Mouse (Mus musculus) heart, postnatal 25 days (tissue): ENCODE measurements around the gene Il25. TPM values are rescaled to one million over a fixed set of nuclear protein-coding genes. Genes with fewer than 3 reads are reported as not detected.

ENCODE experiments used
- DNase-seq: peaks from one replicate; pipeline ENCODE4 v3.0.0; 2022; ENCODE audit warnings: low spot score
- intact Hi-C: fragments of 180-260 bp; cut with DNase I; formaldehyde crosslinking; loops from one replicate; pipeline ENCODE4 v1.15.1; 2025
- total RNA-seq, 2 experiments: library from RNA; stranded (reverse); gene quantifications; 2 replicates each; pipeline ENCODE4 v1.2.3; 2021

The Il25 gene
- total RNA-seq, 2 experiments from 2014 or later: not detected

- intact Hi-C loops: no loop called here
- peak; percentile 61 for DNase-seq
Observed at GRCm38 (mm10) chr14:54925349-54926342, 6.8 kb upstream of the Il25 start, which contains the start of gene Efs. Efs (minus strand) TSS chr14:54926126.

- intact Hi-C loops: no loop called here
- DNase-seq: peak; percentile 60
Observed at GRCm38 (mm10) chr14:54926401-54927158, 5.9 kb upstream of the Il25 start.

GRCm38 (mm10) chr14:54927296-54927695 lies 5.2 kb upstream of the Il25 start:
- intact Hi-C loops: no loop called here
- no peak for DNase-seq

DNA sequence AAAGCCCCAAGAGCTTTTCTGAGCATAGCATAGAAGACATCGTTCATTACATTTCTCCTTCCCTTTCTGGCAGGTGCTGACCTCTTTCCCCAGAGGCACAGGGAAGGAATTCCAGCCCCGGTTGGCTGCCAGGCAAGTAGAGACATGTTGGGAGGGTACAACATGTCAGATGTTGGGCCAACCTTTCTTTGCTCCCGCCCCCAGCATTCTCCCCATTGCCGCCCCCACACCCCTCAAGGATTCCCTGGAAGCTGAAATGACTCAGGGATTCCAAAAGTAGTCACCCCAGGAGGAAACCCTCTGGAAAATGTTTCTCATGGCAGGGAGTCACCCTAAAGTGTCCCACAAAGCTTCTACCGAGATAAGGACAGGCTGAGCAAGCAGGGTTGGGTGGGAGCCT lies 2.7 kb upstream of the Il25 start:
- DNase-seq: no peak
- intact Hi-C loops: no loop called here

- no peak for DNase-seq
Observed at GRCm38 (mm10) chr14:54930431-54930830, 2.1 kb upstream of the Il25 start.

DNA sequence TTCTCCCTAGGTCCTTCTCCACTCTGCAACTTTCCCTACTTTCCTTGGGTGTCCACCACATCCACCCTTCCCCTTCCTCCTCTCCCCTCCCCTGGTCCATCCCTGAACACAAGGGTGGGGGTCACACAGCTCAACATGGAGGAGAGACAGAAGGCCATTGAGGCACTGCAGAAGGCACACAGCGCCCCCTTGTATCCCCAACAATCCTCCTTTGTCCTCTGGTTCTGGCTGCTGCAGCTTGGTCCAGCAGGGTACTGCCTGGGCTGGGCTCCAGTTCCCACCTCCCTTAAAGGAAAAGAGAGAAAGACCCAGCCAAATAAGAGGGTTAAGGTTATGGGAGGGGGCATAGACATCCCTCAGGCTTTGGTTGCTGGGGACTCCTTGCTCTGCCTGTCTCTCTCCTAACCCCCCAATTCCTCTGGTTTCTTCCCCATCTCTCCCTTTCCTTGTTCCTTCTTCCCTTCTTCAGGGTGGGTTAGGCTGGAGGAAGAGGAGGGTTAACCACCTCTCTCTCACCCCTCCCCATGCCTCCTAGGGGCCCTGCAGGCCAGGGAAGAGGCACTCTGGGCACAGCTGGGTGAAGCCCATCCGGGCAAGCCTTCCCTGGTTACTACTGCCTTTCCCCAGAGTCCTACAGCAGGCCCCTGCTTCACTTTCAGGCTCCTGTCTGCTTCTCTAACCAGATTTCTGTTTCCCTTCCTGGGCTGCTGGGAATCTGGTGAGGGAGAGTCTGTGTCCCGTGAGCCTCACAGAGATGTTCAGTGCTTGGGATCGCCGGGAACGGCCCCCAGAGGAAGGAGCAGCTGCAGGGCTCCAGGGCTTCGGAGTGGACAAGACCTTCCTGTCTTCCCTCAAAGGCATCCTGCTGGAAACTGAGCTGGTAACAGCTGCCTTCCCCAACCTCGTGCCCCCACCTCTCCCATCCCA lies 3.7 kb downstream of the Il25 start, which contains the start of gene Cmtm5:
Gene Cmtm5, plus strand, starts transcription at position 358 of the 927 bp plus-strand sequence.
- DNase-seq: no peak
- intact Hi-C loops: no loop called here

More at GRCm38 (mm10) chr14:54930431-54930830, 2.1 kb upstream of the Il25 start:
- intact Hi-C loops: no loop called here

- intact Hi-C loops: no loop called here
- no peak for DNase-seq
Observed at GRCm38 (mm10) chr14:54936831-54937160, 4.3 kb downstream of the Il25 start.

DNA sequence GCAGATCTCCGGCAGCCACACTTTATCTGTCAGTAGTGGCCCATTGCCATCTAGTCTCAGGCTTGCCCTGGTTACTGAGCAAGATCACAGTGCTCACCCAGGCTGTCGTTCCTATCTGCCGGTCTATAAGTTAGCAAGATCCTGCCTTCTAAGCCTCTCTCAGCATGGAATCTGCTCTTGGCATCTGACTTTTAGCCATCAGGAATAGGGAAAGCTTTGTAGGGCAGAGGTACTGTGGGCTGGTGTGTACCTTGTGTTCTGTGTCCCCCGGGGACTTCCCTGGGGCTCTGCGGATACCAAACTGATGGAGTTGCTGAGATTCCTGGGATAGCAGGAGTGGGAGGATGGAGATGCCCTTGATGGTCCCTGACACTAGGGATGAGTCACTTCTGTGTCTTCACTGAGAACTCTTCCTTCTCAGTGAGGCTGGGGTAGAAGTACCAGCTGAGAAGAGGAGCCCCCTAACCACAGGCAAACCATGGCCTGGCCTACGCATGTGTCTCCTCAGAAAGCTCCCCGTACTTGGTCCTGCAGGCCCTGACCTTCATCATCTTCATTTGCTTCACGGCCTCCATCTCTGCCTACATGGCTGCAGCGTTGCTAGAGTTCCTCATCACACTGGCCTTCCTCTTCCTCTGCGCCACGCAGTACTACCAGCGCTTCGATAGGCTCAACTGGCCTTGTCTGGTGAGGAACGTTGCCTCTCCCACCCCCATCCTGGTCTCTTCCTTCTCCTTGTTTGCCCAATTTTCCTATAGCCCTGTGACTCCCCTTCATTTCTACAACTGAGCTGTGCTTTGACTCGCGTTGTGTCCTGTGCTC lies 5.1 kb downstream of the Il25 start:
- no peak for DNase-seq
- intact Hi-C loops: no loop called here

DNA sequence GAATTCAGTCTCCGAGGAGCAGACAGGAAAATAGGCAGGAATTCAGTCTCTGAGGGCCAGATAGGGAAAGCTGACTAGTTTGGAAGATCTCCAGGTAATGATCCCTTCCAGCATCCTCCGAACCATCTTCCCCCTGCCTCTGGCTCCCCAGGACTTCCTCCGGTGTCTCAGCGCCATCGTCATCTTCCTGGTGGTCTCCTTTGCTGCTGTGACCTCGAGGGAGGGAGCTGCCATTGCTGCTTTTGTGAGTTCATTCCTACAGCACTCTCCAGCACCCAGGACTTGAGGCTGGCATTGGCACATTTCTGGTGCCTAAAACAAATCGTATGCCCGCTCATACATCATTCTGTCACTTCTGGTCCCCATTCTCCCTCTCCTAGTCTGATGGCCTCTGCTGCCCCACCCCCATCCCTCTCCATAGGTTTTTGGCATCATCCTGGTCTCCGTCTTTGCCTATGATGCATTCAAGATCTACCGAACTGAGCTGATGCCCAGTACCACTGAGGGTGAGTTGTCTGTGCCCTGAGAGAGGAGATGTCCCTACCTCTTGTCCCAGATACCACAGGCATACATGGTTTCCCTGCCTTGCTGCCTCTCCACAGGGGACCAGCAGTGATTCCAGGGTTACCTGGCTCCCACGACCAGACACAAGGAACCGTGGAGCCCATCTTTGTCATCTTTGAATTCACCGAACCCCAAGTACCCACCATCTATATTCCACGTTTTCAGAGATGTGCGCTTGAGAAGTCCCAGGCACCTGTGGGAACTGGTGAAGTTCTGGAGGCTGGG lies 6.1 kb downstream of the Il25 start:
- intact Hi-C loops: loop anchor here (1.0 kb wide), 2 partner anchors 38 to 95 kb away; no protein-coding TSS in a partner anchor

DNA sequence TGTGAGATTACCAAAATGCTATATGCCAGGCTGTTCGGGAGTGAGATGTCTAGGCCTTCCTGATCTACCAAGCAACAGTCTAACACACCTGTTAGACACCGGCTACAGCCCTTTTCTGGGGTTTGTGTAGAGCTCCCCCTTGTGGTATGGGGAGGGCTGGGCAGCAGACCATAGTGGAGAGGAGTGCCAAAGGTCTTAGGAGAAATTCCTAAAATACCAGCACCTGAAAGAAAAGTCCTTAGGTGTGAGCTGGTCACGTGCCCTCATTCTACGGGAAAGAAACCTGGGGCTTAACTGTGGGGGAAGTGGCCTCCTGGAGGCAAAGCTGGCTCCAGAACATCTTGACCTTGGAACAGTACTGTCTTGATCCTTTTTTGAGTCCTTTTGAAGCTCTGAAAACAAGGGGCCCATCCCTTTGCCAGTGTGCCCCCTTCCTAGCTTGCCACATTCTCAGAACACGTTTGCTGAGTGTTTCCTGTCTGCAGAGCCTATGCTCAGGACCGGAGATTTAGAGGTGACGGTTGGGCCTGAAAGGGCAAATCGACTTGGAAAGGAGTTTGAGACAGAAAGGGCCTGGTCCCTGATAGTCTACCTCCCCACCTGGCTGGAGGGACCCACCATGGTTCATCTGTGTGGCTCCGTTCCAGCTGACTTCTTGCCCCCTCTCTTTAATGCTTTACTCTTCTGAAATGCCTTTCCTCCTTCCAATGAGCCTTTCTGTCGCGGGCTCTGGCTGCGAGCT lies 7.1 kb downstream of the Il25 start:
- DNase-seq: no peak
- intact Hi-C loops: loop anchor here (1.0 to 2.0 kb wide), 3 partner anchors 39 to 96 kb away; partner anchors contain the start of gene Ngdn

More for the DNA sequence above, 6.1 kb downstream of the Il25 start:
- DNase-seq: no peak

DNA sequence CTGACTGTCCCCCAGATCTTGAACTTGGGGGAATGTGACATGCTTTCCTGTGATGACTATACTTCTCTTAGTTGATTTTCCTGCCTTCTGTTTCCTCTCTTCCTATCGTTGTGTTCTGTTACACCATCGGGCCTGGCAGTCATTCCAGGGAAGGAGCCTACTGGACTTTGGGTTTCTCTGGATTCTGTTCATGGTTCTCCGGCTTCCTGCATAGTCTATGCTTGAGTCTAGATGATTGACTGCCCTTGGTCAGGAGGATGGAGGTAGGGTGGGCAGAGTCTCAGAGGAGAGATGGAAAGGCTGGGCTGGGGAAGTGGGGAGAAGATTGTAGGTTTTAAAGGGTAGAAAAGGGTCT lies 7.7 kb downstream of the Il25 start:
- intact Hi-C loops: loop anchor here (2.0 kb wide), 1 partner anchor 75 kb away; the partner anchor contains the start of gene Ngdn
- DNase-seq: no peak

DNA sequence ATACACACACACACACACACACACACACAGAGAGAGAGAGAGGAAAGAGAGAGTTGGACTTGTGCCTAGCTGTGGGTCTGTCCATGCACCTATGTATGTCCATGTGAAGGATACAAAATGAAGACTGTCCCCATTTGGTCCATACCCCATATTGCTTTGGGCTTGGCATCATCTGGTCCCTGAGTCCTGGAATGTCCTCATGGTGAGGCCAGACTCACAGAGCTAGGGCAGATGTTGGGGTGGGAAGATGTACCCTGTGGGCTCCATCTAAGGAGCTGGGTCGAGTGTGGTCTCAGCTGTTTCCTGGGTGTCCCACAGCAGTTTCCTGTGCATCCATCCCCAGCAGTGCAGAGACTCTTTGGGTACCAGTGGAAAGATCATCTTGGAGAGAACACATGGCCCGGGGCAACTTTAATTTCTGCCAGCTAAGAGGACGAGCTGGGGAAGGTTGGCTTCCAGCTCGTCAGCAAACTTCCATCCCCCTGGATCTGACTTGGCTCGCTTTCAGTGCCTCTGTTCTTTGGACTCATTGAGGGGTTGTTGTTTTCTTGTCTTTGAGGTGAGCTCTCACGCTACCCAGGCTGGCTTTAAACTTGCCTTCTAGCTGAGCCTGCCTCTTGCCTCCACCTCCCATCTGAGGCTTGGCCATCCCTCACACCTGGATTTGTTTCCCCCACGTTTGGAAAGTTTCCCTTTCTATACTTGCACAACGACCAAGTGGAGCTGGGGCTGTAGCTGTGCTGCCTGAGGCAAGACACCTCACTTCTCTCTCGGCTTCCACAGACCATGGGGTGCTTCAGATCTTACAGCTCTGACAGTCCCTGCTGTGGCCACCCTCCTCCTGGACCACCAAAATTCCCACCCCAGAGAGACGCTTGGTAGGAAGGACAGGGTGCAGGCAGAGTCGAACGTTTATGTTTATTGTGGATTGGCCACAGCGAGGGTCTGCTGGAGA lies 8.8 kb downstream of the Il25 start:
- DNase-seq: no peak
- intact Hi-C loops: loop anchor here (2.0 kb wide), 1 partner anchor 74 kb away; the partner anchor contains the start of gene Ngdn

- intact Hi-C loops: no loop called here
- no peak for DNase-seq
Observed at GRCm38 (mm10) chr14:54942479-54942878, 10.0 kb downstream of the Il25 start.

- DNase-seq: no peak
- intact Hi-C loops: loop anchor here (1.0 kb wide), 1 partner anchor 29 kb away; no protein-coding TSS in a partner anchor
Observed at GRCm38 (mm10) chr14:54943971-54944370, 11.5 kb downstream of the Il25 start.

GRCm38 (mm10) chr14:54944939-54945338 lies 12.4 kb downstream of the Il25 start:
- no peak for DNase-seq
- intact Hi-C loops: loop anchor here (1.0 kb wide), 1 partner anchor 28 kb away; no protein-coding TSS in a partner anchor
